Mouse (Mus musculus) urinary bladder, postnatal 4 days (tissue): Measurements from ENCODE around the gene Pagr1b.

Experiments used
- DNase-seq, 2 experiments: peaks; one replicate each; pipeline ENCODE4 v3.0.0; 2021 to 2022; ENCODE audit warnings: low spot score in 2 of 2

Pagr1b gene

DNA sequence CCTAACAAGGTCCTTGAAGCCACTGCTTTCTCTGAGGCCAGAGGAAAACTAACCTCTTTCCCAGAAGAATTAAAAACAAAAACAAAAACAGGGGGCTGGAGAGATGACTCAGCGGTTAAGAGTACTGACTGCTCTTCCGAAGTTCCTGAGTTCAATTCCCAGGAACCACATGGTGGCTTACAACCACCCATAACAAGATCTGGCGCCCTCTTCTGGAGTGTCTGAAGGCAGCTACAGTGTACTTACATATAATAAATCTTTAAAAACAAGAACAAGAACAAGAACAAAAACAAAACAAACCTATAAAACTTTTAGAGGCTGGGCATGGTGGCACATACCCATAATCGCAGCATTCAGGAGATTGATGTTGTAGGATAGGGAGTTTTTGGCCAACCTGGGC lies 19.8 kb downstream of the Pagr1b start:
- DNase-seq = no peak

DNA sequence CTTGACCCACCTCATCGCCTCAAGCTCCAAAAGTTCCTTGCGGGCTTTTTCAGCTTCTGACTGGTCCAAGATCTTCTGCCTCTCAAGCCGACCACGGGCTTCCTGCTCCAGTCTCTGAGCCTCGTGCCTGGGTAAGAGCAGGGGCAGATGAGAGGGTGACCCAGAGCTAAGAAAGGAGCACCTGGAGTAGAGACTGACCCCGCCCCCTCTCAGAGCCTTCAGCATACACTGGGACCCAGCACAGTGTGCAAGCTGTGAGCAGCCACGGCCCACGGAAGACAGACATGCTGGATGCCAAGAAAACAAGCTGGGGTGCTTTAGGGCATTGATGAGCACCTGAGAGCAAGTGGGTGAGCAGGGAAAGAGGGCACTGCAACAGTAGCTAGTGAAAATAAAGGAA lies 27.5 kb downstream of the Pagr1b start:
- DNase-seq = no peak

- DNase-seq = no peak
Measured at GRCm38 (mm10) chr7:126986319-126986718, 30.0 kb downstream of the Pagr1b start.

GRCm38 (mm10) chr7:126984667-126985444 lies 31.4 kb downstream of the Pagr1b start:
- DNase-seq = no peak

DNA sequence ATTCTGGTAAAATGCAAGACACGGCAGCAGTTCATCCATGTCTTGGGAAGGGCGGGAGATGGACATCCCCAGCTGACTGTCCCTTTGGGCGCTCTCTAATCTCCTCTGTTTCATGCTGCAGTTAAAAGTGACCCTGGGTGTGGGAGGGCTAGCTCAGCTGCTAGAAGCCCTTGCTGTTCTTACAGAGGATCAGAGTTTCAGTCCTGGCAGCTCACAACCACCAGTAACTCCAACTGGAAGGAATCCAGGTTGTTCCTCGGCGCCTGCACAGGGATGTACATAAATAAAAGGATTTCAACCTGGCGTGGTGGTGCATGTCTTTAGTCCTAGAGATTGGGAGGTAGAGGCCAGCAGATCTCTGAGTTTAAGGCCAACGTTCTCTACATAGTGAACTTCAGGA lies 33.2 kb downstream of the Pagr1b start:
- DNase-seq = no peak

- DNase-seq = no peak
Measured at GRCm38 (mm10) chr7:126982054-126982453, 34.2 kb downstream of the Pagr1b start.

DNA sequence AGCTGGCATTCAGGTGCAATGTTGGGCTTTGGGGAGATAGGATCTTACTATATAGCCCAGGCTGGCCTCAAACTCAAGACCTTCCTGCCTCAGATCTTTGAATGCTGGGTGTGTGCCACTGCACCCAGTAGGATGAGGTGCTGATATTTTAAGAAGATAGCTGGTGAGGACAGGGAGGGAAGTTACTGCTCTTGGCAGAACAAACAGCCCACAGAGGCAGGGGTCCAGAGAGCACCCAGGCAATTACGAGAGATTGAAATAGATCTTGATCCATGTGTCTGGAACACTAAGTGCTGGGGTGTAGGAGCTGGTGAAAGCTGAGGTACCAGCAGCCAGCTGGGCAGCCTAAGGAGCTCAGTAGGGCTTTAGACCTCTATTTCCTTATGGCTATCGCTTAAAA lies 34.7 kb downstream of the Pagr1b start:
- no peak for DNase-seq

- no peak for DNase-seq
Measured at GRCm38 (mm10) chr7:126978841-126979240, 37.4 kb downstream of the Pagr1b start.

DNA sequence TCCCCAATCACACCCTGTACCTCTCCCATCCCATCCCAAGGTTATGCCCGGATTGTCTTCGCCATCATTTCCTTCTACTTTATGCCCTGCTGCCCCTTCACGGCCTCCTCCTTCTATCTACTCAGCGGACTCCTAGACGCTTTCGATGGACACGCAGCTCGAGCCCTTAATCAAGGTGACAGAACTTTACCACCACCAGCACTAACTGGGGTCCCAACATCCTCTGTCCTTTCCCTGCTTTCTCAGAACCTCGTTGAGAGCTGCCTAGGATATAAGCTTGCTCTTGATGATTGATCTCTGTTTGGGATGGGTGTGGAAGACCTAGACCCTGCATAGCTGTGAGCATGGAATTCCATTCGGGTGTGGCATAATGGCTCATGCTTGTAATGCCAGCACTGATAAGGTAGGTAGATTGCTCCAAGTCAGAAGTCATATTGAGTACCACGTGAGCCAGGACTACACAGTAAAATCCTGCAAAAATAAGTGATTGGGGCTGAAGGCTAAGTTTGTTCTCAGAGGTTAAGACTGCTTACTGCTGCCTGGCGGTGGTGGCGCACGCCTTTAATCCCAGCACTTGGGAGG lies 39.3 kb downstream of the Pagr1b start:
- no peak for DNase-seq

GRCm38 (mm10) chr7:126975950-126976866 lies 40.1 kb downstream of the Pagr1b start, which contains the start of gene Cdiptos:
Gene Cdiptos (minus strand): TSS chr7:126976098.
- DNase-seq = peak; percentile 91 to 96

DNA sequence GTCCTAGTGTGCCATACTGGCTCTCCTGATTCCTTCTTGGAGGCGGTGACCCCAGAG lies 40.6 kb downstream of the Pagr1b start, which contains the start of gene Cdipt:
TSS of gene Cdipt (plus strand) at position 22 of the 57 bp plus-strand sequence.
- DNase-seq = no peak

DNA sequence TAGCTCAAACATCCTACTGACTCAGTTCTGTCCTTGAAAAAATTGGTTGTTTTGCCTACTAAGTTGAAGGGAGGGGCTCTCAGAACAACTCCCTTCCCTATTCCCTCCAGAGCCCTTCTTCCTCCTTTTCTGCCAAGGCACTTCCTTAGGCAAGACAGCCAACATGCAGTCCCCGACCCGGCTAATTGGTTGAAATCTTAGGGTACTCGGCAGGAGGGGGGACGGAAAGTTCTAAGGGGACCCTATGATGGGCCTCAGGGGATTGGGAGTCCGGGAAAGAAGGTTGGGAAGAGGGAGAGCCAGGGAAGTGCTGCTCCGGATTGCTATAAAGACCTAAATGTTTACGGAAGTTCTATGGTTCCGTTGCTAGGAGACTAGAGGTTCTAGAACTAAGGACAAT lies 40.8 kb downstream of the Pagr1b start:
- no peak for DNase-seq

GRCm38 (mm10) chr7:126967361-126967760 lies 48.9 kb downstream of the Pagr1b start:
- no peak for DNase-seq

- DNase-seq = no peak
Measured at GRCm38 (mm10) chr7:126965568-126965967, 50.7 kb downstream of the Pagr1b start.

DNA sequence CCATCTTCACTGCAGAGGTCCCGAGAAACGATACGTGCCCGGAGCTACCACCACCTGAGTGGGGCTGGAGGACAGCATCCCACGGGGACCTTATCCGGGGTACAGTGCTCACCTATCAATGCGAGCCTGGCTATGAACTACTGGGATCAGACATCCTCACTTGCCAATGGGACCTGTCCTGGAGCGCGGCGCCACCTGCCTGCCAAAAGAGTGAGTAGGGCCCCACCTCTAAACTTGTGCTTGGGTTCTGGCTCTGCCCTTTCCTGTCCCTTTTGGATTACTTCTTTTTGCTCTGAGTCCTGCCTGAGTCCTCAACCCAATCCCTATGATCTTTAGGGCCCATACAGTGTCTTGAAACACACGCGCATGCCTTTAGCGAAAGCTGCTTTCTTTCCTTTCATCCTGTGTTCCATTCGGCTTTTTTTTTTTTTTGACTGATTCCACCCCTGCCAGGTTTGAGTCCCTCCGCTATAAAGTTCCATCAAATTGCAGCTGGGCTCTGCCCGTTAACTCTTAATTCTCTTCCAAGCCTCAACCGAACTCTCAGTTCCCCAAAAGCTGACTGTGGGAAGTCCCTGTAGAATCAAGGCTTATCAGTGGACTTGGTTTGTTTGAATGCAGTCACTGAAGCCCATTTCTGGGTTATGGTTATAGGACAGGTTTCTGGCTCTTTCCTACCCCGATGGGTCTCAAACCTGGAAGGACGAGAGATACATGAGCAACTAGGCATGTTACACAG lies 52.6 kb downstream of the Pagr1b start:
- no peak for DNase-seq

DNA sequence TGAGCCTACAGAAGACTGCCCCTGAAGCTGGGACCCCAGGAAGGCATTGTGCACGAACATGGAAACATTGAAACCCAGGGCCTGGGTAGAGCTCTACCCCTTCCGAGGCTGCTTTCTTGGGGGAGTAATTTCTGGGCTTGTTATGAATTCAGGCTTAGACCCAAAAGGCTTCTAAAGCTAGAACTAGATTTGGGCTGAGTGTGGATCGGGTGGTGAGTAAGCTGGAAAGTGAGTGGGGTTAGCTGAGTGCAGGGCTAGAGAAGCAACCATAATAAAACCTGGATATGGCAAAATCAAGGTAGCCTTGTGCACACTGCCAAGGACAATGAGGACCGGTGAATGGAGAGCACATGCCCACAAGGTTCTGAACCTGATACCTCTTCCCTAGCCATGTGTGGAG lies 54.3 kb downstream of the Pagr1b start:
- DNase-seq = no peak

- DNase-seq = no peak
Measured at GRCm38 (mm10) chr7:126961095-126961494, 55.2 kb downstream of the Pagr1b start.

DNA sequence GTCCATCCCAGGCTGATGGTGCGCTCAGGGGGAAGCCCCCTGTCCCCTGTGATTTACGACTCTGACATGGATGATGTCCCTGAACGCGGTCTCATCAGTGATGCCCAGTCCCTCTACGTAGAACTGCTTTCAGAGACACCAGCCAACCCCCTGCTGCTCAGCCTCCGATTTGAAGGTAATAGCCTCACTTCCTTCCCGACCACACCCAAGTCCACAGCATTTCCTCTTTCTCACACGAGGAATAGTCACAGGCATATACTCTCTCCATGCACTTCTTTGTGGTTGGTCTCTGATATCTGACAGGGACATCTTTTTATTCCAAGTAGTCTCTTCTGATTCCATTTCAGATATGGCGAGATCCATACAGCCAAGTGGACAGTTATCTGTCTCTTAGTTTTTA lies 56.5 kb downstream of the Pagr1b start:
- DNase-seq = no peak

DNA sequence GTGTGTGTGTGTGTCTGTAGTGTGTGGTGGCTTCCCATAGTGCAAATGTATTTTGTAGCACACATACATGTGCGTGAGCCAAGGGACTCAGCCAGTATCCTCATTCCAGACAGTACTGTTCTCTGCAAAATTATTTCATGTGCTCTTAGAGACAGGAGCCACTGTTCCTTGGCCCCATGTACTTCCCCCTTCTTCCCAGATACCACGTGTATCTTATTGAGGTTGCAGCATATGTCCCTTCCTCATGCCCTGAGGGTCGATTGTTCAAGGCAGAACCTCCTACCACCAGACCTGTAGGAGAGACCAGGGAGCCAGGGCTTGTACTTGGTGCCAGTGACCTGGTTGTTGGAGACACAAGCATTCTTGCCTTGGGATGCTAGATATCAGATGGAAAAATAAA lies 61.2 kb downstream of the Pagr1b start:
- DNase-seq = no peak

GRCm38 (mm10) chr7:126952646-126953045 lies 63.6 kb downstream of the Pagr1b start:
- DNase-seq = no peak

GRCm38 (mm10) chr7:126951741-126952140 lies 64.5 kb downstream of the Pagr1b start:
- no peak for DNase-seq
